Mouse (Mus musculus) spleen, postnatal 10 days (tissue): ENCODE measurements around the gene Gnmt.

Source experiments
- DNase-seq, 2 experiments: peaks; one replicate each; pipeline ENCODE4 v3.0.0; 2021 to 2022; ENCODE audit warnings: low spot score in 2 of 2

The Gnmt gene

GRCm38 (mm10) chr17:46703971-46704886 lies 24.7 kb downstream of the Gnmt start:
- DNase-seq: peak in 1 of 2 experiments; percentile 42

GRCm38 (mm10) chr17:46702506-46702905 lies 26.5 kb downstream of the Gnmt start:
- DNase-seq: no peak

DNA sequence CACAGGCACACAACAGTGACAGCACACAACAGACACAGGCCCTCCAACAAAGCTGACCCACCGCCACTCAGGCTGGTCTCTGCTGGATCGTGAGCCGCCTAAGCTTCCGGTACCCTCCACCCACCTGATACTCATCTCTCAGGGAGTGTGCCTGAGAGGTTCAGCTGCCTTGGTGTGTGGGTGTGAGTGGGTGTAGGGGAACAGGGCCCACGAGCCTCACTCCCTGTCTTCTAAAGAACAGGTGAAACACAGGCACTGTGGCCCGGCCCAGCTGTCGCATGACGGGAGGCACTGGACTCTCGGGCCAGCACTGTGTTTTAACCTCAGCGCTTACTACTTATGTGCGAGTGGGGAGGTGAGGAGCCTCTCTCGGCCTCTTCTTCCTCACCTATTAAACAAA lies 26.9 kb downstream of the Gnmt start:
- no peak for DNase-seq

DNA sequence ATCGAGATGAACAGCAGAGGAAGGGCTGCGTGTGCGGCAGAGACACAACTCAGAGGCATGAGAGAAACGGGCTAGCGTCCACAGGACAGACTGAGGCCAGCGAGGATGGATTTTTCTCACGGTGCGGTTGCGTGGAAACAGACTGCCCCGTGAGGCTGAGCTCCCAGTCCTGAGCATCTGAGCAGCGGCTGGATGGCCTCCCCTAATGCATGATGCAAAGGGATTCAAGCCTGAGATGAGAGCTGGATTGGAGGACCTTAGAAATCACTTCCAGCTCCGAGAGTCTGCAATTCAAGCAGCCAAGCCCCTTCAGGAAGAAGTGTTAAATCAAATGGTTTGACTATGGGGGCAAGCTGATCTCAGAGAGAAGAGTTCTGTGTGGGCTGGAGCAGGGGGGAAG lies 27.5 kb downstream of the Gnmt start:
- DNase-seq: no peak

GRCm38 (mm10) chr17:46699912-46700311 lies 29.1 kb downstream of the Gnmt start:
- DNase-seq: no peak

DNA sequence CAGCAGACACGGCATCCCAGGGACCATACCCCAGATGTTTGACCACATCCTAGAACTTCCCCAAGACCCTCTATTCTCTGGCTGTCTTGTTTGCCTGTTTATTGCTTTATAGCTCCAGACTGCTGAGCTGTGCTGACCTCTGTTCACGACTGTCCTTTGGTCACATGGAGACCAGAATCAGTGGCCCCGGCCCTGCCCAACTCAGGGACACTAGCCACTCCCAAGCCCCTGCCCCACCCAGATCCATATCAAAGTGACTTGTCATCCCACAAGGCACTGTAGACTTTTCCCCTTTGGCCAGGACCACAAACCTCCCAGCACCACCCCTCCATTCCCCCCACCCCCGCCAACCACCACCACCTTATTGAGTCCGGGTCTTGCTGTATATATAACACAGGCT lies 29.7 kb downstream of the Gnmt start:
- DNase-seq: no peak

GRCm38 (mm10) chr17:46698515-46698914 lies 30.5 kb downstream of the Gnmt start:
- DNase-seq: no peak

GRCm38 (mm10) chr17:46694517-46695063 lies 34.4 kb downstream of the Gnmt start:
- no peak for DNase-seq

DNA sequence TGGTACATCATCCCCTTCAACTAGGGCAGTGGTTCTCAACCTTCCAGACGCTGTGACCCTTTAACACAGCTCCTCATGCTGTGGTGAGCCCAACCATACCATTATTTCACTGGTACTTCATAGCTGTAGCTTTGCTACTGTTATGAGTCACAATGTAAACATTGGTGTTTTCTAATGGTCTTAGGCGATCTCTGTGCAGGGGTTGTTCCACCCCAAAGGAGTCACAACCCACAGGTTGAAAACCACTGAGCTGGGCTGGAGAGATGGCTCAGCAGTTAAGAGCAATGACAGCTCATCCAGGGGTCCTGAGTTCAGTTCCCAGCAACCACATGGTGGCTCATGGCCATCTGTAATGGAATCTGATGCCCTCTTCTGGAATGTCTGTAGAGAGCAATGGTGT lies 37.6 kb downstream of the Gnmt start:
- no peak for DNase-seq

GRCm38 (mm10) chr17:46690665-46691064 lies 38.3 kb downstream of the Gnmt start:
- DNase-seq: peak in 1 of 2 experiments; percentile 12

- DNase-seq: no peak
Observed at GRCm38 (mm10) chr17:46685913-46686312, 43.1 kb downstream of the Gnmt start.

GRCm38 (mm10) chr17:46682654-46683389 lies 46.1 kb downstream of the Gnmt start:
- DNase-seq: no peak

DNA sequence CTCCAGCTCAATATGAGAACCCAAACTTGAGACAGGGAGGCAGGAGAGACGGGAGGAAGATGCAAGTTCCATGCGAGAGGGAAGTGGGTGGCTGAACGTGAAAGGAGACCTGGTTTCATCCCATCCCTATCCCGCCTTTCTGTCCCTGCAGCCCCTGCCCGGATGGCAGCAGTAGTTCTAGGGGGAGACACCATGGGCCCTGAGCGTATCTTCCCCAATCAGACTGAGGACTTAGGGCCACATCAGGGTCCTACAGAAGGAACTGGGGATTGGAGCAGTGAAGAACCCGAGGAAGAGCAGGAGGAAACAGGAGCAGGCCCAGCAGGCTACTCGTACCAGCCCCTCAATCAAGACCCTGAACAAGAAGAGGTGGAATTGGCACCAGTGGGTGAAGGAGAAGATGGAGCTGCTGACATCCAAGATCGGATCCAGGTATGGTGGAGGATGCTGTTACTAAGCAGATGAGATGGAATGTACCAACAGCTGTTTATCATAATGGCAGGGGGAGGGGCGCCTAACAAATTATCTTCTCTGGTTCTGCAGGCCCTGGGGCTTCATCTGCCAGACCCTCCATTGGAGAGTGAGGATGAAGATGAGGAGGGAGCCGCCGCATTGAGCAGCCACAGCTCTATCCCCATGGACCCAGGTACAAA lies 47.4 kb downstream of the Gnmt start:
- DNase-seq: peak in 1 of 2 experiments; percentile 31

DNA sequence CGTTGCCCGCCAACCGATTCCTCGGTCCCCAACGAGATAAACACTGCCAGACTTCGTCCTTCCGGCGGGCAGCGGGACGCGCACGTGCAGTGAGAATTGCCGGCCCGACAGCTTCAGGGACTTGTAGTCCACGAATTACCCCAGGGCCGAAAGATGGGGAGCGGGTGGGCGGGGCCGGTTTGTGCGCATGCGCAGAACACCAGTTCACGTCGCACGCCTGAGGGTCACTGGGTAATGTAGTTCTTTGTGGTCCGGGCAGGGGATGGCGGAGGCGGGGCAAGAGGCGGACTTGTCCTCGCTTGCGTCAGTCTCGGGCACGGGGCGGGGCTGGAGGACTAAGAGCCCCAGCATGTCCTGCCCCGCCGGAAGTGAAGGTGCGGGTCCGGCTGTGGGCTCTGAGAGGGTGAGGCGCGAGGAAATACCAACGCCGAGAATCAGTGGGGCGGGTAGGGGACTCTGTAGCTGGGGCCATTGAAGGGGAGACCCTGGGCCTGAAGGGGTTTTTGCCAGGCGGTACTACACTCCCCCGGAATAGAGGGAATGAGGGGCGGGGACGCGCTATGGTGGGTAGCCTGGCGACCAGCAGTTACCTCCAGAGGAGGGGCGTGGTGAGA lies 48.1 kb downstream of the Gnmt start, which contains the start of gene Klhdc3:
Gene Klhdc3 (minus strand): TSS at position 155 of the 614 bp plus-strand sequence.
- peak; percentile 89 to 99 for DNase-seq

DNA sequence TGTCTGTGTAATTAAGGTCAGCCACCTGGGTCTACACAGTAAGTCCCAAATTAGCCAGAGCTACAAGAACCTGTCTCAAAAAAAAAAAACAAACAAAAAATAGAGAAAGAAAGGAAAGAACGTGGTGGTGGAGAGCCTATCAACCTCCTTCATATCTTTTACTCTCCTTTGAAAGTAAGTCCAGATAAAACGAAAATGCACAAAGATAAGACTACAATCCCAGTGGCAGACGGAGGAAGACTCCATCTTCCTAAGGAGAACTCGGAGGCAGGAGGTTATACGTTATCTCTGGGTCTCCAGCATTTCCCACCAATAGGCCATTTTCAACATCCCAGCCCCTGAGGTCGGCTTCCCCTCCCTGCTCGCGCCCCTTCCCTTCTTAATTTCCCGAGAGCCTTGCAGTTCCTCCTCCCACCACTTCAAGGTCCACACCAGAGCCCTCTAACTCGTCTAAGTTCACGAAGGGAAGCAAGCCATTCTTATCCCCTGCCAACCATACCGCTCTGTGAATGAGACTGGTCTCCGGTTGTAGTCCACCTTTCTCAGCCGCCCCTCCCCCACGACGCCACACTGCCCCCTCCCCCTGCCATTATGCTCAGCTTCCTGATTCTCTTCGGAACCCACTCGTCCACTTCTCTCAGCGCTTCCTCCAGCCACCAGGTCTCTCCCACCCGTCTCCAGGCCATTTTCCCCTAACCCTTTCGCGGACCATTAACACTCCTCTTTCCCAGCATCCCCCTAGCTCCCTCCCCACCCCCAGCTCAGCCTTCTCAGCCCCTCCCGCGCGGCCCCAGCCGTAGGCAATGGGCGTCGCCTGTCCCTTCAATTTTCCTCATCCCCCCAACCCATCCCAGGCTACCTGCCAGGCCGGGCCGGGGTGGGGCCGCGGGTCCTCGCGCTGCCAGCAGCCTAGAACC lies 48.9 kb downstream of the Gnmt start:
- DNase-seq: peak; percentile 31 to 68

GRCm38 (mm10) chr17:46678911-46679310 lies 50.1 kb downstream of the Gnmt start:
- DNase-seq: no peak

GRCm38 (mm10) chr17:46678416-46678815 lies 50.6 kb downstream of the Gnmt start, which contains the start of gene Mea1:
Gene Mea1 (plus strand): TSS chr17:46678793.
- DNase-seq: no peak
